Mouse (Mus musculus): Measurements from ENCODE around the gene Rln1.

- no peak for TF ChIP-seq CTCF (conservative IDR thresholded peaks at IDR 0.05; ENCODE audit: insufficient read depth, insufficient read length, low read depth, low read length)
- no peak for TF ChIP-seq POLR2A (IDR thresholded peaks at IDR 0.05; ENCODE audit: low read depth, low read length)
These were observed 33.6 kb upstream of the Rln1 start for GRCm38 (mm10) chr19:29368041-29368440.
